Mouse (Mus musculus) kidney, postnatal 0 days (tissue): Measurements from ENCODE around the gene Smyd2. TPM values are rescaled to one million over a fixed set of nuclear protein-coding genes. Genes with fewer than 3 reads are reported as not detected.

ENCODE experiments used
- ATAC-seq: fragments of 200-750 bp; cut with Nextera tagmentation; replicated peaks from 2 replicates; pipeline ENCODE4 v1.8.0; 2017; ENCODE audit warnings: low read depth, moderate number of reproducible peaks, moderate TSS enrichment, moderate library complexity; ENCODE audit not compliant: low FRiP score
- DNase-seq: peaks from one replicate; pipeline ENCODE4 v3.0.0-alpha.2; 2016; ENCODE audit warnings: low spot score
- H3K27ac ChIP-seq: fragments of 300-500 bp; sonication (generic); 2 replicates; pipeline ENCODE4 v1.5.1; 2014; ENCODE audit warnings: mild to moderate bottlenecking
- H3K27me3 ChIP-seq: fragments of 300-500 bp; sonication (generic); 2 replicates; pipeline ENCODE4 v1.6.1; 2014; ENCODE audit warnings: low read length, mixed read lengths; ENCODE audit not compliant: insufficient read depth
- H3K36me3 ChIP-seq: fragments of 300-500 bp; sonication (generic); 2 replicates; pipeline ENCODE4 v1.6.1; 2014; ENCODE audit warnings: low read length, mixed read lengths; ENCODE audit not compliant: insufficient read depth
- H3K4me1 ChIP-seq: fragments of 300-500 bp; sonication (generic); replicated peaks from 2 replicates; pipeline ENCODE4 v1.6.1; 2014; ENCODE audit warnings: antibody characterized with exemption, low read length, mixed read lengths; ENCODE audit not compliant: insufficient read depth
- H3K4me2 ChIP-seq: fragments of 300-500 bp; sonication (generic); 2 replicates; pipeline ENCODE4 v1.6.1; 2014; ENCODE audit warnings: mild to moderate bottlenecking, low read length, moderate library complexity, mixed read lengths
- H3K4me3 ChIP-seq: fragments of 300-500 bp; sonication (generic); replicated peaks from 2 replicates; pipeline ENCODE4 v1.5.1; 2014; ENCODE audit warnings: low read depth, low read length
- H3K9ac ChIP-seq: fragments of 300-500 bp; sonication (generic); 2 replicates; pipeline ENCODE4 v1.6.1; 2014; ENCODE audit warnings: low read depth, low read length
- H3K9me3 ChIP-seq: fragments of 300-500 bp; sonication (generic); replicated peaks from 2 replicates; pipeline ENCODE4 v1.6.1; 2016; ENCODE audit warnings: low read length, inconsistent platforms, mixed read lengths
- CTCF ChIP-seq: IDR thresholded peaks from 2 replicates; pipeline ENCODE4 v1.5.1; 2016; ENCODE audit warnings: antibody characterized with exemption, low read depth, mild to moderate bottlenecking, moderate library complexity
- WGBS: fragments of 180-500 bp; shearing (Covaris S2); extraction: QIAGEN DNeasy Blood & Tissue Kit; methylation state at CpG from one replicate; pipeline ENCODE4 v1.1.7; 2014; 5-methylcytosine and 5-hydroxymethylcytosine counted together
- polyA plus RNA-seq: library from polyadenylated mRNA; unstranded; fragments of >200 nt; fragmentation: Nextera tagmentation; extraction: Ambion mirVana; gene quantifications from 2 replicates; pipeline ENCODE4 v1.2.1, GENCODE M21; 2015

Gene Smyd2
- polyA plus RNA-seq, 1 experiment from 2014 or later, result 70.4 TPM

DNA sequence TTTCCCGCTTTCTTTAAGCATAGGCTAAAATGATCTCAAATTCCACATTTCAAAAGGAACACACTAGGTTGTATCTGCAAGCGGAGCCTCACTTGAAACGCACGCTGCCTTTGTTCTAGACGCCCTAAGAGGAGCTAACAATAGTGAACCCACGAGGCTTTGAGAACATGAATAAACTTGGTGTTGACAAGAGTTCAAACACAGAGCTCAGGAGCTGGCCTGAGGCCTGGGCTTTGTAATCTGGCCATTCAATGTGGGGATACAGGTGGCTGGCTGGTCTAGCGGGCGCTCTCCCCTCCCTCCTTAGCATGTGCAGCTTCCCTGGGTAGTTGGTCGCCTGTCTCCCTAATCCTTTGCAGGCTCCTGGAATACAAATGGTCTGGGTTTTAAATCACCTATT is 24.3 kb downstream of the Smyd2 start:
- no peak for TF ChIP-seq CTCF
- Histone ChIP-seq H3K4me2 (no peak overlapping the region), H3K9me3 (no peaks in the 10 kb centered on the region), H3K27ac (no peak overlapping the region), H3K27me3 (no peaks in the 10 kb centered on the region), H3K9ac (no peak overlapping the region), H3K36me3 (peaks cover 12% of the 10 kb centered on the region; the same call in 1 of the 2 replicates), H3K4me1 (no peaks in the 10 kb centered on the region), H3K4me3 (no peak overlapping the region)
- DNase-seq (no peak), ATAC-seq (no peak)
- WGBS, result 83% methylated on average over 9 of the region's 9 CpGs

GRCm38 (mm10) chr1:189894191-189894590 is 28.0 kb downstream of the Smyd2 start:
- ATAC-seq (no peak), DNase-seq (no peak)
- Histone ChIP-seq H3K27ac (no peak overlapping the region), H3K36me3 (peaks cover 15% of the 10 kb centered on the region; the same call in 1 of the 2 replicates), H3K9me3 (no peaks in the 10 kb centered on the region), H3K4me2 (no peak overlapping the region), H3K9ac (no peak overlapping the region), H3K4me3 (no peak overlapping the region), H3K27me3 (no peaks in the 10 kb centered on the region), H3K4me1 (no peaks in the 10 kb centered on the region)
- no peak for TF ChIP-seq CTCF
- 75% methylated on average over 9 of the region's 9 CpGs for WGBS

DNA sequence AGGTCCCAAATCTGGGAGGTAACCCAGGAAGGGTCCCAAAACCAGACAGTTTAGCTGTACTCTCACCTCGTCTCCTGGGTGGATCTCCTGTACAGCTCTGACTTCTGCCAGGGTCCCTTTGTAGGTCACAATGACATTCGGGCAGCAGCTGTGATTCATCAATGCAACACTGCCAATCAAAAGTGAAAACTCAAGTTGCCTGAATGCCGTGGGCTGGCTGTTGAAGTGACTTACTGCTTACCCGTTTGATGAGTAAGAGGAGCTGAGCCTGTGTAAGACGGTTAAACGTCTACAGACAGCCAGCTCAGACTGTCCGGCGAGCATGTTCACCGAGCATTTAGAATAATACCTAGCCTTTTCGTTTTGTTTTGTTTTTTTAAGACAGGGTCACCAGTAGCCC is 33.4 kb downstream of the Smyd2 start:
- ATAC-seq, result no peak
- H3K27me3 ChIP-seq, result no peaks in the 10 kb centered on the region
- no peak overlapping the region for H3K4me2 ChIP-seq
- 66% methylated on average over 10 of the region's 10 CpGs for WGBS
- TF ChIP-seq CTCF, result no peak
- no peak overlapping the region for H3K4me3 ChIP-seq
- peaks cover 8% of the 10 kb centered on the region; the same call in 1 of the 2 replicates for H3K36me3 ChIP-seq
- no peaks in the 10 kb centered on the region for H3K4me1 ChIP-seq
- no peak overlapping the region for H3K9ac ChIP-seq
- no peak overlapping the region for H3K27ac ChIP-seq
- no peaks in the 10 kb centered on the region for H3K9me3 ChIP-seq
- no peak for DNase-seq

- H3K27me3 ChIP-seq, result no peaks in the 10 kb centered on the region
- 29% methylated on average over 7 of the region's 7 CpGs for WGBS
- H3K9ac ChIP-seq, result no peak overlapping the region
- no peaks in the 10 kb centered on the region for H3K9me3 ChIP-seq
- H3K36me3 ChIP-seq, result peaks cover 8% of the 10 kb centered on the region; the same call in 1 of the 2 replicates
- ATAC-seq (no peak; the same call in 1 of the 2 replicates), DNase-seq (peak; percentile 81)
- no peak overlapping the region for H3K27ac ChIP-seq
- TF ChIP-seq CTCF, result peak; percentile 93
- H3K4me3 ChIP-seq, result no peak overlapping the region
- no peak overlapping the region for H3K4me2 ChIP-seq
- no peaks in the 10 kb centered on the region for H3K4me1 ChIP-seq
Observed at GRCm38 (mm10) chr1:189887518-189887917, 34.6 kb downstream of the Smyd2 start.

- H3K4me2 ChIP-seq, result no peak overlapping the region
- WGBS, result 88% methylated on average over 6 of the region's 6 CpGs
- no peak for ATAC-seq
Observed at GRCm38 (mm10) chr1:189885975-189886374, 36.2 kb downstream of the Smyd2 start.

GRCm38 (mm10) chr1:189884951-189885350 is 37.2 kb downstream of the Smyd2 start:
- peaks cover 7% of the 10 kb centered on the region; the same call in 1 of the 2 replicates for H3K4me1 ChIP-seq
- no peak for ATAC-seq
- H3K27me3 ChIP-seq, result no peaks in the 10 kb centered on the region
- no peaks in the 10 kb centered on the region for H3K9me3 ChIP-seq
- peaks cover 10% of the 10 kb centered on the region; the same call in 1 of the 2 replicates for H3K36me3 ChIP-seq
- no peak for TF ChIP-seq CTCF
- DNase-seq, result no peak
- no peak overlapping the region for H3K4me2 ChIP-seq
- H3K27ac ChIP-seq, result no peak overlapping the region
- 70% methylated on average over 13 of the region's 13 CpGs for WGBS
- no peak overlapping the region for H3K9ac ChIP-seq
- no peak overlapping the region for H3K4me3 ChIP-seq

More at GRCm38 (mm10) chr1:189885975-189886374, 36.2 kb downstream of the Smyd2 start:
- H3K4me1 ChIP-seq, result no peaks in the 10 kb centered on the region
- H3K27me3 ChIP-seq, result no peaks in the 10 kb centered on the region
- no peaks in the 10 kb centered on the region for H3K9me3 ChIP-seq
- H3K9ac ChIP-seq, result no peak overlapping the region
- DNase-seq, result no peak
- no peak overlapping the region for H3K4me3 ChIP-seq
- H3K27ac ChIP-seq, result no peak overlapping the region
- H3K36me3 ChIP-seq, result peaks cover 11% of the 10 kb centered on the region; the same call in 1 of the 2 replicates
- no peak for TF ChIP-seq CTCF
